Mouse (Mus musculus) gastrocnemius, adult 18-20 months (tissue): ENCODE measurements around the gene Arhgap22. TPM values are rescaled to one million over a fixed set of nuclear protein-coding genes. Genes with fewer than 3 reads are reported as not detected.

ENCODE experiments used
- DNase-seq: peaks from one replicate; pipeline ENCODE4 v3.0.0; 2021; ENCODE audit warnings: low spot score
- total RNA-seq, 2 experiments: library from RNA; stranded (reverse); gene quantifications; 2 replicates each; pipeline ENCODE4 v1.2.3; 2021

Gene Arhgap22
- total RNA-seq, 2 experiments from 2014 or later: 0.41 to 1.3 TPM

- DNase-seq: no peak
These were observed 64.5 kb downstream of the Arhgap22 start for GRCm38 (mm10) chr14:33278374-33278773.

GRCm38 (mm10) chr14:33280921-33281320 is 67.1 kb downstream of the Arhgap22 start:
- no peak for DNase-seq

GRCm38 (mm10) chr14:33282447-33282846 is 68.6 kb downstream of the Arhgap22 start:
- DNase-seq: no peak

- DNase-seq: no peak
These were observed 74.1 kb downstream of the Arhgap22 start for GRCm38 (mm10) chr14:33287920-33288319.

- DNase-seq: no peak
These were observed 76.2 kb downstream of the Arhgap22 start for GRCm38 (mm10) chr14:33290038-33290437.

- DNase-seq: no peak
These were observed 80.7 kb downstream of the Arhgap22 start for GRCm38 (mm10) chr14:33294488-33294887.

- no peak for DNase-seq
These were observed 83.0 kb downstream of the Arhgap22 start for GRCm38 (mm10) chr14:33296698-33297341.

GRCm38 (mm10) chr14:33300591-33300990 is 86.8 kb downstream of the Arhgap22 start:
- DNase-seq: no peak

- peak; percentile 79 for DNase-seq
These were observed 89.6 kb downstream of the Arhgap22 start for GRCm38 (mm10) chr14:33303348-33303819.

GRCm38 (mm10) chr14:33305645-33306281 is 91.9 kb downstream of the Arhgap22 start:
- DNase-seq: no peak

- DNase-seq: no peak
These were observed 96.9 kb downstream of the Arhgap22 start for GRCm38 (mm10) chr14:33310719-33311118.

- no peak for DNase-seq
These were observed 98.5 kb downstream of the Arhgap22 start for GRCm38 (mm10) chr14:33312309-33312708.

- peak; percentile 58 for DNase-seq
These were observed 99.8 kb downstream of the Arhgap22 start for GRCm38 (mm10) chr14:33313624-33314023.

GRCm38 (mm10) chr14:33314160-33314559 is 100.3 kb downstream of the Arhgap22 start:
- no peak for DNase-seq

GRCm38 (mm10) chr14:33315111-33315510 is 101.3 kb downstream of the Arhgap22 start:
- no peak for DNase-seq

- DNase-seq: no peak
These were observed 101.9 kb downstream of the Arhgap22 start for GRCm38 (mm10) chr14:33315771-33316170.

GRCm38 (mm10) chr14:33317946-33318345 is 104.1 kb downstream of the Arhgap22 start:
- DNase-seq: no peak

GRCm38 (mm10) chr14:33319541-33320521 is 106.0 kb downstream of the Arhgap22 start:
- DNase-seq: peak; percentile 74

- no peak for DNase-seq
These were observed 107.0 kb downstream of the Arhgap22 start for GRCm38 (mm10) chr14:33320856-33321255.

- peak; percentile 72 for DNase-seq
These were observed 108.8 kb downstream of the Arhgap22 start for GRCm38 (mm10) chr14:33322661-33323088.

GRCm38 (mm10) chr14:33324556-33324955 is 110.7 kb downstream of the Arhgap22 start:
- no peak for DNase-seq

- no peak for DNase-seq
These were observed 114.5 kb downstream of the Arhgap22 start for GRCm38 (mm10) chr14:33328369-33328768.
